Comparison of ENCODE assay signal across 20 mouse cellular contexts in genomic region chr10:117884760-117885159, GRCm38 (mm10).
"Had no signal": no experiment of that assay in that cellular context is flagged by ENCODE, and none has a peak within 500 bp of the region (broad histone marks: within the 10 kb centered on the region; RNA-seq: fewer than 3 reads in every experiment).

No protein-coding gene starts in this region.

- DNase-seq: layer of hippocampus, postnatal 36 days; right cerebral cortex, adult 18-20 months; right cerebral cortex, postnatal 14 days; right cerebral cortex, postnatal 4 days; thymus, adult 2 months; thymus, postnatal 14 days; thymus, postnatal 4 days had no signal

- H3K4me3 ChIP-seq: layer of hippocampus, adult 2 months; left cerebral cortex, adult 2 months; limb, embryonic 12.5 days; limb, embryonic 15.5 days; midbrain, embryonic 12.5 days; midbrain, embryonic 15.5 days; neural tube, embryonic 12.5 days; neural tube, embryonic 15.5 days had no signal

- ATAC-seq: intestine, postnatal 0 days; midbrain, embryonic 15.5 days had no signal

- H3K4me2 ChIP-seq: limb, embryonic 12.5 days; limb, embryonic 15.5 days; liver, embryonic 11.5 days; midbrain, embryonic 12.5 days; midbrain, embryonic 15.5 days; neural tube, embryonic 12.5 days; neural tube, embryonic 15.5 days had no signal

- H3K27ac ChIP-seq: kidney, postnatal 0 days; layer of hippocampus, adult 2 months; left cerebral cortex, adult 2 months; limb, embryonic 12.5 days; limb, embryonic 15.5 days; liver, embryonic 14.5 days; midbrain, embryonic 12.5 days; midbrain, embryonic 15.5 days; neural tube, embryonic 12.5 days; neural tube, embryonic 15.5 days; stomach, postnatal 0 days had no signal

- H3K9me3 ChIP-seq: limb, embryonic 12.5 days; limb, embryonic 15.5 days; midbrain, embryonic 12.5 days; midbrain, embryonic 15.5 days; neural tube, embryonic 12.5 days; neural tube, embryonic 15.5 days had no signal

- H3K36me3 ChIP-seq: limb, embryonic 12.5 days; limb, embryonic 15.5 days; midbrain, embryonic 12.5 days; midbrain, embryonic 15.5 days; neural tube, embryonic 12.5 days; neural tube, embryonic 15.5 days had no signal

- H3K4me1 ChIP-seq: midbrain, embryonic 12.5 days; midbrain, embryonic 15.5 days had no signal

- H3K27me3 ChIP-seq: limb, embryonic 12.5 days; limb, embryonic 15.5 days; midbrain, embryonic 12.5 days; midbrain, embryonic 15.5 days; neural tube, embryonic 12.5 days; neural tube, embryonic 15.5 days had no signal

- H3K9ac ChIP-seq: limb, embryonic 12.5 days; limb, embryonic 15.5 days; liver, embryonic 14.5 days; midbrain, embryonic 12.5 days; midbrain, embryonic 15.5 days; neural tube, embryonic 12.5 days; neural tube, embryonic 15.5 days had no signal
